Mouse (Mus musculus) ES-E14 (cell line): ENCODE data around the gene Ephx1.

Experiments
- CHD2 ChIP-seq: IDR thresholded peaks from 2 replicates; pipeline ENCODE4 v1.6.1; 2014; ENCODE audit warnings: mild to moderate bottlenecking, low read depth, low read length, inconsistent platforms
- HCFC1 ChIP-seq: IDR thresholded peaks from 2 replicates; pipeline ENCODE4 v1.6.1; 2012; ENCODE audit warnings: low read length, inconsistent platforms, borderline replicate concordance; ENCODE audit not compliant: insufficient read depth
- MAFK ChIP-seq: IDR thresholded peaks from 2 replicates; pipeline ENCODE4 v1.6.1; 2014; ENCODE audit warnings: mild to moderate bottlenecking, low read depth, low read length, inconsistent platforms; ENCODE audit not compliant: insufficient read depth
- ZC3H11A ChIP-seq: IDR thresholded peaks from 2 replicates; pipeline ENCODE4 v1.6.1; 2012; ENCODE audit warnings: low read depth, mild to moderate bottlenecking, inconsistent platforms, low read length, borderline replicate concordance
- ZNF384 ChIP-seq: IDR thresholded peaks from 2 replicates; pipeline ENCODE4 v1.6.1; 2012; ENCODE audit warnings: low read depth, low read length, inconsistent platforms

GRCm38 (mm10) chr1:181008266-181008665 lies 12.4 kb downstream of the Ephx1 start:
- TF ChIP-seq ZC3H11A: no peak
- no peak for TF ChIP-seq CHD2
- TF ChIP-seq MAFK: no peak
- TF ChIP-seq HCFC1: no peak
- TF ChIP-seq ZNF384: no peak
